Mouse (Mus musculus) heart, embryonic 11.5 days (tissue): ENCODE measurements around the gene Ptpn9. TPM values are rescaled to one million over a fixed set of nuclear protein-coding genes. Genes with fewer than 3 reads are reported as not detected.

Source experiments
- ATAC-seq: fragments of 200-750 bp; cut with Nextera tagmentation; replicated peaks from 2 replicates; pipeline ENCODE4 v1.8.0; 2017; ENCODE audit warnings: moderate library complexity; ENCODE audit not compliant: insufficient number of reproducible peaks, low FRiP score, low TSS enrichment
- H3K27ac ChIP-seq: fragments of 300-500 bp; sonication (generic); 2 replicates; pipeline ENCODE4 v1.5.1; 2014; ENCODE audit warnings: mild to moderate bottlenecking, low read depth, low read length
- H3K27me3 ChIP-seq: fragments of 300-500 bp; sonication (generic); 2 replicates; pipeline ENCODE4 v1.6.1; 2014; ENCODE audit warnings: mild to moderate bottlenecking, low read length, mixed read lengths; ENCODE audit not compliant: control insufficient read depth, insufficient read depth
- H3K36me3 ChIP-seq: fragments of 300-500 bp; sonication (generic); 2 replicates; pipeline ENCODE4 v1.6.1; 2014; ENCODE audit warnings: mild to moderate bottlenecking, low read length, moderate library complexity, mixed read lengths; ENCODE audit not compliant: control insufficient read depth, insufficient read depth
- H3K4me1 ChIP-seq: fragments of 300-500 bp; sonication (generic); 2 replicates; pipeline ENCODE4 v1.6.1; 2014; ENCODE audit warnings: low read length; ENCODE audit not compliant: control insufficient read depth, insufficient read depth
- H3K4me2 ChIP-seq: fragments of 300-500 bp; sonication (generic); 2 replicates; pipeline ENCODE4 v1.6.1; 2014; ENCODE audit warnings: mild to moderate bottlenecking, moderate library complexity
- H3K4me3 ChIP-seq: fragments of 300-500 bp; sonication (generic); 2 replicates; pipeline ENCODE4 v1.5.1; 2014; ENCODE audit warnings: low read depth, low read length
- H3K9ac ChIP-seq: fragments of 300-500 bp; sonication (generic); 2 replicates; pipeline ENCODE4 v1.6.1; 2014; ENCODE audit warnings: mild to moderate bottlenecking, low read depth, low read length, moderate library complexity
- H3K9me3 ChIP-seq: fragments of 300-500 bp; sonication (generic); replicated peaks from 2 replicates; pipeline ENCODE4 v1.6.1; 2016; ENCODE audit warnings: low read length; ENCODE audit not compliant: control insufficient read depth
- WGBS: fragments of 180-500 bp; shearing (Covaris S2); extraction: QIAGEN DNeasy Blood & Tissue Kit; methylation state at CpG from one replicate; pipeline ENCODE4 v1.1.7; 2014; ENCODE audit not compliant: insufficient replicate concordance; 5-methylcytosine and 5-hydroxymethylcytosine counted together
- polyA plus RNA-seq: library from polyadenylated mRNA; unstranded; fragments of >200 nt; fragmentation: Nextera tagmentation; extraction: Ambion mirVana; gene quantifications from 2 replicates; pipeline ENCODE4 v1.2.1, GENCODE M21; 2014

The Ptpn9 gene
- polyA plus RNA-seq, 1 experiment from 2014 or later, result 21.9 TPM

DNA sequence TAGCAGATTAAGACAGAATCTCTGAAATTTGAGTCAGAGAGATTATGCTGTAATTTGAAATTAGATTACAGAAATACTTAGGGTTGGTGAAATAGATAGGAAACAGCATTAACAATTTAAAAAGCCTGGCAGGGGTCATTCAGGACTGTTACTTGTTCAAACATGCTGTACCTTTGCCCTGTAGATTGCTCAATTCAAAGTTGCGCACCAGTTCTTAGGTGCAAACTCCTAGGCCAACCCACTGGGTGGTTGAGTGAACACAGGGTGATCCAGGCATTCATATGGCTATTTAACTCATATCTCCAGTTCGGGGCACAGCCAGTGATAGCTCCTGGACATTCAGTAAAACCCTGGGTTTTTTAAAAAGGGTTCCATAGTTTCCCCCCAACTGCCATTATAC is 69.4 kb downstream of the Ptpn9 start:
- no peaks in the 10 kb centered on the region for H3K9me3 ChIP-seq
- no peak overlapping the region for H3K9ac ChIP-seq
- 0 out of 2 replicates have a peak, but pooled peaks cover 2% of the 10 kb centered on the region for H3K36me3 ChIP-seq
- 87% methylated on average over 2 of the region's 2 CpGs for WGBS
- no peaks in the 10 kb centered on the region for H3K4me1 ChIP-seq
- H3K27me3 ChIP-seq, result no peaks in the 10 kb centered on the region
- no peak overlapping the region for H3K4me2 ChIP-seq
- no peak overlapping the region for H3K27ac ChIP-seq
- ATAC-seq, result no peak
- H3K4me3 ChIP-seq, result no peak overlapping the region

DNA sequence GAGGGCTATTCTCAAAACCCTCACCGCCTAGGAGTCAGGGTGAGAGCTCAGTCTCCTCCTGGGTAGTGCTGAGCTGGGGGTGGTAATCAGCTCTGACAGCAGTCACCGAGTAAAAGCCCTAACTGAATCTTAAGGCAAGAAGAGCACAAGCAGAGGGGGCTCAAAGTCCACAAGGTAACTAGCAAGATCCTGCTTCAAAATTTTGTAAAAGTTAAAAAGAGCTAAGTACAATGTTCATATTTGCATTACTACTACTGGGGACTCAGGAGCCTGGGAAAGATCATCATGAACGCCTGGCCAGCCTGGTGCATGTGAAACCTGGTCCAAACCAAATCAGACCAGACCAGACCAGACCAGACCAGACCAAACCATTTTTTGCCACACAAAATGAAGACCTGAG is 73.5 kb downstream of the Ptpn9 start:
- Histone ChIP-seq H3K9ac (no peak overlapping the region), H3K4me3 (no peak overlapping the region), H3K27me3 (no peaks in the 10 kb centered on the region), H3K9me3 (no peaks in the 10 kb centered on the region), H3K4me2 (no peak overlapping the region), H3K27ac (no peak overlapping the region), H3K36me3 (no peaks in the 10 kb centered on the region), H3K4me1 (peaks cover 6% of the 10 kb centered on the region; the same call in 1 of the 2 replicates)
- 61% methylated on average over 3 of the region's 3 CpGs for WGBS
- no peak for ATAC-seq

DNA sequence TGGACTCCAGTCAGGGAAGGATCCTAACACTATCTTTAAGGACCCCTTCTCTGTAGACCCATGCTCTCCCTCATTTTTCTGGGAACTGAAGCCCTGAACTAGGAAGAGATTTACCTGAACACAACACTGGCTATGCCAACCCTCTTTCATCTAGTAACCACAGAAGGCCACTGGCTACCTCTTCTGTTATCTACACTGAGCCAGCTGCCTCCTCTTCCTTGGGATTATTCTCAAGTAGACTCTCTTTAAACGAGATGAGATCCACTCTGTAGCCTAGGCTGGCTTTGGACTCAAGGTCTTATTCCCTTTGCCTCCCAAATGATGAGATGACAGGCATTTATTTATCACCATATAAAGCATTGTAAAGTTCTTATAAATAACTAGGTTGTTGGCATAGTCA is 75.5 kb downstream of the Ptpn9 start:
- no peak for ATAC-seq

DNA sequence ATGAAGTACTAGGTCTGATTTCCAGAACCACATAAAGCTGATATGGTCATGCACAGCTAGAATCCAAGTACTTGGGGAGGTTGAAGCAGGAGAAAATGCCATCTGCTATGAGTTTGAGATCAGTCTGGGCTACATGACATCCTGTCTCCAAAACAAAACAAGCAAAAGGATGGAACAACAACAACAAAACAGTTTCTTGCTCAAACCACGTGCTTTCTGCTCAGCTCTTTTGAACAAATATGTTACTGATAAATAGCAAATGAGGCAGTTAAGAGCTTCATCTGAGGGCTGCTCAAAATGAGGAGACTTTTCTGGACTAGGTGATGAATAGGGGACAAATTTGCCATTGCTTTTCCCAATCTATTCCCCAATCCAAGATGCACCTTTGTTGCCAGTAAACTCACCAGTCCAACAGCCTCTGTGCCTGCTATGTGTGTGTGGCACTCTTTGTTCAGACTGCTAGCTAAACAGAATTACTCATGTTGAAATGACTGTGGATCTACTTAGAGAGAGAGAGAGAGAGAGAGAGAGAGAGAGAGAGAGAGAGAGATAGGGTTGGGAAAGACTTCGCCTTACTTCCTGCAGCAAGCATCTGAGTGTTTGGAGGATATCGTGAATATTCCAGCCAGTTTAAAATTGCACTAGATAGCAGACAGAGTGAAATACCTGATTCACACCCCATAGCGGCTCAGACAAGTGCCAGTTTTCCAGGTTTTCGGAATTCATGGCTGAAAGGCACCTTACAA is 76.2 kb downstream of the Ptpn9 start:
- no peaks in the 10 kb centered on the region for H3K9me3 ChIP-seq
- peak overlapping the region; percentile 84 for H3K9ac ChIP-seq
- no peak for ATAC-seq
- no peaks in the 10 kb centered on the region for H3K36me3 ChIP-seq
- no peaks in the 10 kb centered on the region for H3K27me3 ChIP-seq
- H3K27ac ChIP-seq, result 0 out of 2 replicates have a peak overlapping the region, but pooled peaks have one; percentile 97
- WGBS, result 11% methylated on average over 5 of the region's 5 CpGs
- peaks cover 6% of the 10 kb centered on the region; the same call in 1 of the 2 replicates for H3K4me1 ChIP-seq
- H3K4me3 ChIP-seq, result peak overlapping the region; percentile 98
- H3K4me2 ChIP-seq, result peak overlapping the region; percentile 94

More for the DNA sequence above, 75.5 kb downstream of the Ptpn9 start:
- H3K27ac ChIP-seq, result no peak overlapping the region
- H3K36me3 ChIP-seq, result no peaks in the 10 kb centered on the region
- no peaks in the 10 kb centered on the region for H3K9me3 ChIP-seq
- 28% methylated on average over 1 of the region's 1 CpGs for WGBS
- no peak overlapping the region for H3K9ac ChIP-seq
- peaks cover 6% of the 10 kb centered on the region; the same call in 1 of the 2 replicates for H3K4me1 ChIP-seq
- no peaks in the 10 kb centered on the region for H3K27me3 ChIP-seq
- no peak overlapping the region for H3K4me2 ChIP-seq
- no peak overlapping the region for H3K4me3 ChIP-seq

DNA sequence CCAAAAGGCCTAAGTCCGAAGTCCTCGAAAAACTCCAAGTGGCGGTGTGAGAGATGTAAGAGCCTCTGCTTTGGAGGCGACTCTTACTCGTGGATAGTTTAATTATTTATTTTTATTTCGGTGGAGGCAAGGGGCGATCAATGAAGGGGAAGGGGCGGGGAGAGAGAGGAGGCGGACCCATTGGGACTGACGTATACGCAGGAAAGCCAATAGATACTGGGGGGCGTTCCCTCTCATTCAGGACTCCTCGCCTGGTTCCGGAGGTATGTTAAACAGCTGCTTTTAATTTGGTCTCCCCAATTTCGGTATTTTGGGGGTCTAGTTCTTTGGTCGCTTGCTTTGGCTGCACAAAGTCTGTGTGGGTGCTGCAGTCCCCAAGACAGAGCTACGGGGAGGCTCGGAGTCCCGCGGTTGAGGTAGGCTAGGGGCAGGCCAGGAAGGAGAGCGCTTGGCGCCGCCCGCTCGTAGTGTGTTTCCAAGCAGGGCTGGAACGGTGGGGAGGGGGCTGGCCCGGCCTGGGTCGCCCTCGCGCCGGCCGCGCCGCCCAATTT is 77.2 kb downstream of the Ptpn9 start, which contains the start of gene Sin3a:
TSS of gene Sin3a (plus strand) at position 240 of the 551 bp plus-strand sequence.
- no peaks in the 10 kb centered on the region for H3K36me3 ChIP-seq
- ATAC-seq, result no peak

DNA sequence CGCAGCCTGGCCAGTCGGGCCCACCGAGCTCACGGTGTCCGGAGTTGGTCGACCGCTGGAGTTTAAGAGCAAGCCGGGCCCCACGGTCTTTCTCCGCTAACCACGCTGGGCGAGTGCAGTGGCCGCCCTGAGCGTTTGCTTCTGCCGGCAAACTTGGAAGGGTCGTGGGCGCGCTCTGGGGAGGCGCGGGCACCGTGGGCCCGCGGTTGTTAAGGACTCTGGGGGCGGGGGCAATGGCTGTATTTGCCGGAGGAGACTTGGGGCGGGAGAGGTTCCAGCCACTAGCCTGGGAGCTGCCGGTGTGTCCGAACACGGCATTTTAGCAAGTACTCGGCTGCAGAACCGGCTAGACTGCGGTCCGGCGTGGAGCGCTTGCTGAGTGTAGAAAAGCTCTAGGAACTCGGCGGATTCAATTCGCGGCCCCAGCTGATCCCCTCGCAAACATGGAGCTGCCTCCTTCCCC is 77.8 kb downstream of the Ptpn9 start:
- peak overlapping the region; percentile 98 for H3K4me3 ChIP-seq
- H3K4me1 ChIP-seq, result peaks cover 6% of the 10 kb centered on the region; the same call in 1 of the 2 replicates
- no peaks in the 10 kb centered on the region for H3K9me3 ChIP-seq
- peak overlapping the region; percentile 94 for H3K4me2 ChIP-seq
- peak overlapping the region; percentile 97 for H3K27ac ChIP-seq
- H3K27me3 ChIP-seq, result no peaks in the 10 kb centered on the region
- no peak for ATAC-seq
- peak overlapping the region; percentile 84 for H3K9ac ChIP-seq
- WGBS, result under 1% methylated on average over 40 of the region's 40 CpGs
- no peaks in the 10 kb centered on the region for H3K36me3 ChIP-seq

More for the DNA sequence above, 77.2 kb downstream of the Ptpn9 start, which contains the start of gene Sin3a:
- Histone ChIP-seq H3K9me3 (no peaks in the 10 kb centered on the region), H3K27ac (peak within 1 kb of the TSS; percentile 97), H3K4me3 (peak within 1 kb of the TSS; percentile 98), H3K9ac (peak within 1 kb of the TSS; percentile 84), H3K4me1 (peaks cover 6% of the 10 kb centered on the region; the same call in 1 of the 2 replicates), H3K27me3 (no peaks in the 10 kb centered on the region), H3K4me2 (peak within 1 kb of the TSS; percentile 94)
- WGBS, result under 1% methylated on average over 34 of the region's 34 CpGs

DNA sequence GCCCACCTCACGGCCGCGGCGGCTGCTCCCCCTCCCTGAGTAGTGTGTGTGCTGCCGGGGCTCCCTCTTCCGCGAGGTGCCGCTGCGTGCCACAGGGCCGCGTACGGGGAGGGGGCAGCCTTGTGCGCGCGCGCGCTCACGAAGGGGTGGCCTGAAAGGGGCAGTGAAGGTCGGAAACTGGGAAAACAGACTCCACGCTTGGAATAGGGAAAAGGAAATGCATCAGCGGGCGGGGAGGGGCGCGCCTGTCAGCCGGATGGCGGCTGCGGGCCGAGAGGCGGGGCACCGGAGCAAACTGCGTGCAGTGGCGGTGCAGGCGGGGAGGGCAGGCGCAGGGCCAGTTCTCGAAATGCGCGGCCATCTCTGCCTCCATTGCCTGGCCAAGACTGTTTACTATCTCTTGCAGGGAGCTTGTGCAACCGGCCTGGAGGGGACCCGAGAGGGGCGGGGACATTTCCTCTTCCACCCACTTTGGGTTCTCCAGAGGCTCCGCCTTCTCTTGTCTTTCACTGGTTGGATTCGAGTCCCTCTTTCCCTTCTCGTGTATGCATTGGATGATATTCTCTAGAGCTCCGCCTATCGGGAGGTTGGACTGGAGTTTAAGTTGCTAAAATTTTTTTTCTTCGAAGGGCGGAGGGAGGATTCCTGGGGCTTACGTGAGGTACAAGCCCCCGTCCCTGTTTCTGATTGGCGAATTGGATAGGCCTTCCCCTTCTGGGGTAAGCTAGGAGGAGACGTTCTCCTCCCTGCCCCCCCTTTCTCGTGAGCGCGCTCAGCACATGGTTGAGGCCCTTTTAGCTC is 78.5 kb downstream of the Ptpn9 start:
- Histone ChIP-seq H3K4me3 (peak overlapping the region; percentile 98), H3K27me3 (no peaks in the 10 kb centered on the region), H3K36me3 (no peaks in the 10 kb centered on the region), H3K27ac (peak overlapping the region; percentile 97), H3K9ac (peak overlapping the region; percentile 84), H3K9me3 (no peaks in the 10 kb centered on the region), H3K4me2 (peak overlapping the region; percentile 94), H3K4me1 (peaks cover 9% of the 10 kb centered on the region; the same call in 1 of the 2 replicates)
- under 1% methylated on average over 54 of the region's 54 CpGs for WGBS
- ATAC-seq, result peak; percentile 75

DNA sequence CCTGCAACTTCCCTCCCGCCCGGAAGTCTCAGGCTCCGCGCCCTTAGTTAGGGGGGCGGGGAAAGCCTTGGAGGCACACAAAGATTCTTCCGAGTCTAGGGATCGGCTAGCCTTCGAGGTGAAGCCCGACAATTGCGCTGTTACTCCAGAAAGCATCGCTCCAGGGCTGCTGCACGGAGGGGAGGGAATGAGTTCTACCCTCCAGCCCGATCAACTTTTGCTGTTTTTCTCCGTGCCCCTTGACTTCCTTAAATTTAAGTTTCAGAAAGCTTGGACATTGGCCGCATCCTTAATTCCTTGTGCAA is 79.0 kb downstream of the Ptpn9 start:
- Histone ChIP-seq H3K9ac (peak overlapping the region; percentile 81), H3K9me3 (no peaks in the 10 kb centered on the region), H3K4me2 (peak overlapping the region; percentile 94), H3K4me1 (peaks cover 9% of the 10 kb centered on the region; the same call in 1 of the 2 replicates), H3K27ac (peak overlapping the region; percentile 97), H3K4me3 (peak overlapping the region; percentile 98), H3K27me3 (no peaks in the 10 kb centered on the region), H3K36me3 (no peaks in the 10 kb centered on the region)
- WGBS, result under 1% methylated on average over 15 of the region's 15 CpGs
- no peak for ATAC-seq
